Mouse (Mus musculus): Measurements from ENCODE around the gene Vim. TPM values are rescaled to one million over a fixed set of nuclear protein-coding genes. Genes with fewer than 3 reads are reported as not detected.

The Vim gene
- total RNA-seq, 2 experiments from 2014 or later, result 56.0 to 57.7 TPM

Other genes starting within 250 kb of the Vim start
- under 1 TPM; 0.35 to 0.42 TPM for gene Cubn, start 82.1 kb upstream of the Vim start, total RNA-seq (2021)
- 1 to 10 TPM; 4.2 to 5.0 TPM for gene Trdmt1, start 29.3 kb upstream of the Vim start, total RNA-seq (2021)
- 1 to 10 TPM in 1 of 2 experiments, under 1 TPM in 1; 0.77 to 1.2 TPM for gene St8sia6, start 220.1 kb downstream of the Vim start, total RNA-seq (2021)